Mouse (Mus musculus) E14TG2a.4 (cell line): ENCODE data around the gene Gm17783.

Source experiments
- CTCF ChIP-seq: conservative IDR thresholded peaks from 2 replicates; pipeline ENCODE4 v1.5.1; 2014; ENCODE audit warnings: low read length
- NANOG ChIP-seq: IDR thresholded peaks from 2 replicates; pipeline ENCODE4 v1.6.1; 2014; ENCODE audit warnings: borderline replicate concordance, low read length, mixed read lengths

DNA sequence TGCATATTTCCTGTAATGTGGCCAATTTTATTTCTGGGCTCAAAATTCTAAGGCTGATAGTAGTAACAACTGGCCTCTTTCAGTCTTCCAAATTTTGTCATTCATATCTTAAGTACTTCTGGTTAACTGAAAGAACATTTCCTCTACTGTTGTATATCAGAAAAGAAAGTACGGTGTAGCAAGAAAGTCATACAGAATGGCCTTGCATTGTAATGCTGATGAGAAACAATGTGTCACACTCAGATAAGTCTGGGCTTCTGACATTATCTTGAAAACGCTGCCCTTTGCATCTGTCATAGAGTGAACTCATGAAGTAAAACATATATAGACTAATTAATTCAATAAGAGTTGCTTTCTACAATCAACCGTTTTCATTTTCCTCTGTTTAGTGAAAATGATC, 40.5 kb upstream of the Gm17783 start:
- TF ChIP-seq CTCF (no peak), NANOG (no peak)
